Mouse (Mus musculus): Measurements from ENCODE around the gene Sirt5.
A peak's percentile ranks its signal among the peaks of the same experiment; 100 is the strongest.

DNA sequence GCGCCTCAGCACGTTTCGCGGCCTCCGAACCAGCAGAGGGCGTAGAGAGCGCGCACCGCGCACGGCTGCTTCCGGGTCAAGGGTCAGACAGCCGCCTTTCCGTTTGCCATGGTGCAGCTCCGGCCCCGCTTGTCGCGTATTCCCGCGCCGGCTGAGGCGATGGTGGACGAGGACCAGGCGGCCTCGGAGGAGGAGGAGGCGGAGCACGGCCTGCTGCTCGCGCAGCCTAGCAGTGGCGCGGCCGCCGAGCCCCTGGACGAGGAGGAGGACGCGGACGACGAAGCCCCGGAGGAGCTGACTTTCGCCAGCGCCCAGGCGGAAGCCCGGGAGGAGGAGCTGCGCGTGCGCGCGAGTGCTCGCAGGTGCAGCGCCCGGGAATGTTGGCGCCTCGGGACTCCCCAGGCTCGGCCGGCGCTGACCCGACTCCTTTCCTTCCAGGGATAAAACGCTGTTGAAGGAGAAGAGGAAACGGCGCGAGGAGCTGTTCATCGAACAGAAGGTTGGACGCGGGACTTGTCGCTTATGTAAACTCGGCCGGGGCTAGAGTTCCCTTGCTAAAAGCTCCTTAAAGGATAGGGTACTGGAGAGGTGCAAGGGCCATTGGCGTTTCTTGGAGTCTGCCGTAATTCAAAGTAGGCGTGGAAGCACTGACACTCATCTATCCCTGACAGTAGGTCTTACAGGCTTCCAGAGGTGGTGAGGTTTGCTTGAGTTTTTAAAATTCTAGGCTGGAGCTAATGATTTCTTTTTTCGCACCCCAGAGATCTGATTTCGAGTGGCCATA is 33.2 kb downstream of the Sirt5 start, which contains the start of gene Nol7:
- peak; percentile 76 for TF ChIP-seq CTCF (IDR thresholded peaks at IDR 0.05; ENCODE audit: extremely low read depth, insufficient read length, insufficient replicate concordance, low read depth, low read length)
- peak; percentile 43 for TF ChIP-seq POLR2A (IDR thresholded peaks at IDR 0.05; ENCODE audit: low read depth, low read length)
